Mouse (Mus musculus): ENCODE measurements around the gene Hoxd9. TPM values are rescaled to one million over a fixed set of nuclear protein-coding genes. Genes with fewer than 3 reads are reported as not detected.
A peak's percentile ranks its signal among the peaks of the same experiment; 100 is the strongest.

The Hoxd9 gene
- polyA plus RNA-seq, 1 experiment from 2014 or later = not detected

- Histone ChIP-seq H3K4me1 (ENCODE audit: control insufficient read depth, insufficient read depth, low read length) (peaks cover 4% of the 10 kb centered on the region), H3K4me3 (ENCODE audit: low read depth, low read length) (0 out of 2 replicates have a peak overlapping the region, but pooled peaks have one; percentile 2), H3K9ac (ENCODE audit: low read depth, low read length) (no peak overlapping the region), H3K27me3 (ENCODE audit: control insufficient read depth, insufficient read depth, low read length) (peaks cover 96% of the 10 kb centered on the region), H3K9me3 (replicated peaks; ENCODE audit: control insufficient read depth, low read length) (no peaks in the 10 kb centered on the region), H3K27ac (ENCODE audit: low read depth, low read length) (no peak overlapping the region), H3K4me2 (peak overlapping the region; percentile 47; the same call in 1 of the 2 replicates), H3K36me3 (ENCODE audit: control insufficient read depth, insufficient read depth, low read length) (no peaks in the 10 kb centered on the region)
- WGBS (ENCODE audit: insufficient replicate concordance) = 2% methylated on average over 14 of the region's 14 CpGs
- ATAC-seq (replicated peaks; ENCODE audit: insufficient number of reproducible peaks, low FRiP score, low TSS enrichment) = no peak
These were observed 42.3 kb downstream of the Hoxd9 start for GRCm38 (mm10) chr2:74739869-74740268.

- Histone ChIP-seq H3K27ac (ENCODE audit: low read depth, low read length) (no peak overlapping the region), H3K4me3 (ENCODE audit: low read depth, low read length) (0 out of 2 replicates have a peak overlapping the region, but pooled peaks have one; percentile 2), H3K4me2 (peak overlapping the region; percentile 47), H3K9me3 (replicated peaks; ENCODE audit: control insufficient read depth, low read length) (no peaks in the 10 kb centered on the region), H3K27me3 (ENCODE audit: control insufficient read depth, insufficient read depth, low read length) (peaks cover 96% of the 10 kb centered on the region), H3K36me3 (ENCODE audit: control insufficient read depth, insufficient read depth, low read length) (no peaks in the 10 kb centered on the region), H3K4me1 (ENCODE audit: control insufficient read depth, insufficient read depth, low read length) (peaks cover 4% of the 10 kb centered on the region), H3K9ac (ENCODE audit: low read depth, low read length) (no peak overlapping the region)
- ATAC-seq (replicated peaks; ENCODE audit: insufficient number of reproducible peaks, low FRiP score, low TSS enrichment) = no peak
- WGBS (ENCODE audit: insufficient replicate concordance) = under 1% methylated on average over 43 of the region's 43 CpGs
These were observed 43.0 kb downstream of the Hoxd9 start for GRCm38 (mm10) chr2:74740311-74741091.

GRCm38 (mm10) chr2:74741252-74741978 is 43.9 kb downstream of the Hoxd9 start:
- Histone ChIP-seq H3K4me2 (no peak overlapping the region), H3K36me3 (ENCODE audit: control insufficient read depth, insufficient read depth, low read length) (no peaks in the 10 kb centered on the region), H3K4me1 (ENCODE audit: control insufficient read depth, insufficient read depth, low read length) (no peaks in the 10 kb centered on the region; the same call in 1 of the 2 replicates), H3K4me3 (ENCODE audit: low read depth, low read length) (no peak overlapping the region), H3K9ac (ENCODE audit: low read depth, low read length) (no peak overlapping the region), H3K9me3 (replicated peaks; ENCODE audit: control insufficient read depth, low read length) (no peaks in the 10 kb centered on the region), H3K27ac (ENCODE audit: low read depth, low read length) (no peak overlapping the region), H3K27me3 (ENCODE audit: control insufficient read depth, insufficient read depth, low read length) (peaks cover 96% of the 10 kb centered on the region)
- ATAC-seq (replicated peaks; ENCODE audit: insufficient number of reproducible peaks, low FRiP score, low TSS enrichment) = no peak
- 20% methylated on average over 2 of the region's 3 CpGs for WGBS (ENCODE audit: insufficient replicate concordance)

DNA sequence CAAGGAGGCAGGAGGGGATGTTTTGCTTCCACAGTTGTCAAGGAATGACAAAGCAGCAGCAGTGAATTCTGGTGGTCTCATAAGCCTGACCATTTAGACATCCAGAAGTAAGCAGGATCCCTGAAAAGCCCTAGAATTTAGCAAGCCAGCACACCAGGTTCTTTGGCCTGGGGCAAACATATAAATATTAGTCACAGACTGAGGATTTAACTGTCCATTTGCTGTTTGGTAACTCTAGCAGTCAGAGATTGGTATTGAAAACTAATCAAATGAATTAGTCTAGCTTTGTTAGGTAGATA is 44.4 kb downstream of the Hoxd9 start:
- Histone ChIP-seq H3K9me3 (replicated peaks; ENCODE audit: control insufficient read depth, low read length) (no peaks in the 10 kb centered on the region), H3K4me2 (no peak overlapping the region), H3K9ac (ENCODE audit: low read depth, low read length) (no peak overlapping the region), H3K27me3 (ENCODE audit: control insufficient read depth, insufficient read depth, low read length) (peaks cover 96% of the 10 kb centered on the region), H3K27ac (ENCODE audit: low read depth, low read length) (no peak overlapping the region), H3K36me3 (ENCODE audit: control insufficient read depth, insufficient read depth, low read length) (no peaks in the 10 kb centered on the region), H3K4me1 (ENCODE audit: control insufficient read depth, insufficient read depth, low read length) (no peaks in the 10 kb centered on the region; the same call in 1 of the 2 replicates), H3K4me3 (ENCODE audit: low read depth, low read length) (no peak overlapping the region)
- ATAC-seq (replicated peaks; ENCODE audit: insufficient number of reproducible peaks, low FRiP score, low TSS enrichment) = no peak

DNA sequence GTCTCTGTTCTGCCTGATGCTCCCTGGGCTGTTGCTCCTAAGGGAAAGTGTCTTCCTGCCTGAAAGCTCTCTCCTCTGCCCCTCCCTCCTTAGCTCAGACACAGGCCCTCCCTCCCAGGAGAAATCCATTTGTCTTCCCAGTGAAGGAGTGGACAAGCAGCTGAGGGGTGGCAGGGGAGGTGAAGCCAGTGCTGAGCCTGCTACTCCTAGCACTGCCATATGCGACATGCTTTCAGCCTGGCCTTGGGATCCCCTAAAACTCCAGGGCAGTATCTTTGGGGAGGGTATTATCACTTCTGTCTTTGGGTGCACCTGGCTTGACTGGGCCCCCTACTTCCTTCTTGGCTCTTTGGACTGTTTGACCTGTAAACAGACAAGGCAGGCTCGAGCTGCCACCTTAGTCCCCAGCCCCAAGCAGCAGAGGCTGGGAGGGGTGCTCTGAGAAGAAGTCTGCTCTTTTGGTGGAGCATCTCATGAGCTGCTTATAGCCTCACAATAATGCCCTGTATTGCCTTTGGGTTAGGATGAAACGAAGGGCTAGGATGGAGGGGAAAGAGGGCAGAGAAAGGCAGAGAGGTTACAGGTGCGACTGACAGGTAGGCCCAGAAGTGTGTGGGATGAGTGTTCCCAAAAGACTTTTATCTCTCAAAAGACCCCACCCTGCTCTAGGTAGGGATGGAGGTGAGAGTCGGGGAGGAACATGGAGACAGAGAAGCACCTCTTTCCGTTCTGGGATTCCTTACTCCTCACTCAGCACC is 48.2 kb downstream of the Hoxd9 start:
- Histone ChIP-seq H3K27ac (ENCODE audit: low read depth, low read length) (no peak overlapping the region), H3K9me3 (replicated peaks; ENCODE audit: control insufficient read depth, low read length) (no peaks in the 10 kb centered on the region), H3K9ac (ENCODE audit: low read depth, low read length) (no peak overlapping the region), H3K4me1 (ENCODE audit: control insufficient read depth, insufficient read depth, low read length) (no peaks in the 10 kb centered on the region), H3K4me2 (0 out of 2 replicates have a peak overlapping the region, but pooled peaks have one; percentile 35), H3K36me3 (ENCODE audit: control insufficient read depth, insufficient read depth, low read length) (no peaks in the 10 kb centered on the region), H3K27me3 (ENCODE audit: control insufficient read depth, insufficient read depth, low read length) (peaks cover 95% of the 10 kb centered on the region), H3K4me3 (ENCODE audit: low read depth, low read length) (0 out of 2 replicates have a peak overlapping the region, but pooled peaks have one; percentile 23)
- ATAC-seq (replicated peaks; ENCODE audit: insufficient number of reproducible peaks, low FRiP score, low TSS enrichment) = no peak
- 5% methylated on average over 6 of the region's 6 CpGs for WGBS (ENCODE audit: insufficient replicate concordance)

GRCm38 (mm10) chr2:74746298-74746921 is 48.9 kb downstream of the Hoxd9 start:
- Histone ChIP-seq H3K9me3 (replicated peaks; ENCODE audit: control insufficient read depth, low read length) (no peaks in the 10 kb centered on the region), H3K36me3 (ENCODE audit: control insufficient read depth, insufficient read depth, low read length) (no peaks in the 10 kb centered on the region), H3K4me2 (peak overlapping the region; percentile 35), H3K4me3 (ENCODE audit: low read depth, low read length) (peak overlapping the region; percentile 23), H3K27ac (ENCODE audit: low read depth, low read length) (no peak overlapping the region), H3K9ac (ENCODE audit: low read depth, low read length) (no peak overlapping the region), H3K4me1 (ENCODE audit: control insufficient read depth, insufficient read depth, low read length) (no peaks in the 10 kb centered on the region), H3K27me3 (ENCODE audit: control insufficient read depth, insufficient read depth, low read length) (peaks cover 96% of the 10 kb centered on the region)
- 1% methylated on average over 58 of the region's 58 CpGs for WGBS (ENCODE audit: insufficient replicate concordance)
- ATAC-seq (replicated peaks; ENCODE audit: insufficient number of reproducible peaks, low FRiP score, low TSS enrichment) = no peak

- Histone ChIP-seq H3K4me2 (peak overlapping the region; percentile 35), H3K4me3 (ENCODE audit: low read depth, low read length) (peak overlapping the region; percentile 23; the same call in 1 of the 2 replicates), H3K9ac (ENCODE audit: low read depth, low read length) (no peak overlapping the region)
These were observed 49.5 kb downstream of the Hoxd9 start for GRCm38 (mm10) chr2:74747006-74747405.

GRCm38 (mm10) chr2:74747661-74748141 is 50.2 kb downstream of the Hoxd9 start:
- 10% methylated on average over 11 of the region's 11 CpGs for WGBS (ENCODE audit: insufficient replicate concordance)

More at GRCm38 (mm10) chr2:74747006-74747405, 49.5 kb downstream of the Hoxd9 start:
- Histone ChIP-seq H3K4me1 (ENCODE audit: control insufficient read depth, insufficient read depth, low read length) (no peaks in the 10 kb centered on the region), H3K27ac (ENCODE audit: low read depth, low read length) (no peak overlapping the region), H3K27me3 (ENCODE audit: control insufficient read depth, insufficient read depth, low read length) (peaks cover 96% of the 10 kb centered on the region), H3K36me3 (ENCODE audit: control insufficient read depth, insufficient read depth, low read length) (no peaks in the 10 kb centered on the region), H3K9me3 (replicated peaks; ENCODE audit: control insufficient read depth, low read length) (no peaks in the 10 kb centered on the region)
- WGBS (ENCODE audit: insufficient replicate concordance) = 2% methylated on average over 24 of the region's 24 CpGs
- ATAC-seq (replicated peaks; ENCODE audit: insufficient number of reproducible peaks, low FRiP score, low TSS enrichment) = no peak

More at GRCm38 (mm10) chr2:74747661-74748141, 50.2 kb downstream of the Hoxd9 start:
- Histone ChIP-seq H3K4me3 (ENCODE audit: low read depth, low read length) (no peak overlapping the region), H3K9ac (ENCODE audit: low read depth, low read length) (no peak overlapping the region), H3K9me3 (replicated peaks; ENCODE audit: control insufficient read depth, low read length) (no peaks in the 10 kb centered on the region), H3K36me3 (ENCODE audit: control insufficient read depth, insufficient read depth, low read length) (no peaks in the 10 kb centered on the region), H3K27me3 (ENCODE audit: control insufficient read depth, insufficient read depth, low read length) (peaks cover 97% of the 10 kb centered on the region), H3K4me1 (ENCODE audit: control insufficient read depth, insufficient read depth, low read length) (peaks cover 2% of the 10 kb centered on the region; the same call in 1 of the 2 replicates), H3K4me2 (no peak overlapping the region; the same call in 1 of the 2 replicates), H3K27ac (ENCODE audit: low read depth, low read length) (no peak overlapping the region)
- ATAC-seq (replicated peaks; ENCODE audit: insufficient number of reproducible peaks, low FRiP score, low TSS enrichment) = no peak

Data from heart, embryonic 11.5 days (tissue).